Mouse (Mus musculus) adrenal gland (tissue): Measurements from ENCODE around the gene Fgfrl1.

Experiments used
- intact Hi-C: fragments of 180-260 bp; cut with DNase I; formaldehyde crosslinking; loops from one replicate; pipeline ENCODE4 v1.15.1; 2025

Fgfrl1 gene

DNA sequence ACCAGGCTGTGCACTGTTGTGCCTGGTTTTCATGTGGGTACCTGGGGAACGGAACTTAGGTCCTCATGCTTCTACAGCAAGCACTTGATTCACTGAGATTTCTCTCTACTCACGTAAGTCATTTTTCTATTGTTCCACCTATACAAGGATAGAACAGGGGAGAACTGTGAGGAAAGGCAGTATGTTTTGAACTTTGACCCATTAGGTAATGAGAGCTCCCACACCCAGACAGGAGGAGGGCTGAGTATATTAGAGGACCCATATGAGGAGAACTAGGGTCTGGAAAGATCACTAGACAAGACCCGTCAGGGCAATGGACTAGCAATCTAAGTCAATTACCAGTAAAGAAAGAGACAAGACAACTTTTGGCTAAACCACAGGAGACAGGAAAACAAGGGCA, 52.4 kb downstream of the Fgfrl1 start:
- intact Hi-C loops = no loop called here

DNA sequence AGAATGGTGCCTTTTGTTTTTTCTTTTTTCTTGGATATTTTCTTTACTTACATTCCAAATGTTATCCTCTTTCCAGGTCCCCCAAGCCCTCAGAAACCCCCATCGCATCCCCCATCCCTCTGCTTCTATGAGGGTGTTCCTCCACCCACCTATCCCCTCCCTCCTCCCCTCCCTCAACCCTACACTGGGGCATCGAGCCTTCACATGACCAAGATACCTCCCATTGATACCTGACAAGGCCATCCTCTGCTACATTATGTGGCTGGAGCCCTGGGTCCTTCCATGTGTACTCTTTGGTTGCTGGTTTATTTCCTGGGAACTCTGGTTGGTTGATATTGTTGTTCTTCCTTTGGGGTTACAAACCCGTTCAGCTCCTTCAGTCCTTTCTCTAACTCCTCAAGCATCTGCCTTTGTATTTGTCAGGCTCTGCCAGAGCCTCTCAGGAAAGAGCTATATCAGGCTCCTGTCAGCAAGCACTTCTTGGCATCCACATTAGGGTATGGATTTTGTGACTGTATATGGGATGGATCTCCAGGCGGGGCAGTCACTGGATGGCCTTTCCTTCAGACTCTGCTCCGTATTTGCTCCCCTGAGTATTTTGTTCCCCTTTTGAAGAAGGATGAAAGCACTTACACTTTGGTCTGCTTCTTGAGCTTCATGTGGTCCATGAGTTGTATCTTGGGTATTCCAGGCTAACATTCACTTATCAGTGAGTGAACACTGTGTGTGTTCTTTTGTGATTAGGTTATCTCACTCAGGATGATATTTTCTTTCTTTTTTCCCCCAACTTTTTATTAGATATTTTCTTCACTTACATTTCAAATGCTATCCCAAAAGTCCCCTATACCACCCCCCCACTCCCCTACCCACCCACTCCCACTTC, 58.4 kb downstream of the Fgfrl1 start:
- intact Hi-C loops = loop anchor here (10.0 kb wide), 1 partner anchor 226 kb away; no protein-coding TSS in a partner anchor

- intact Hi-C loops = loop anchor here (10.0 kb wide), 1 partner anchor 226 kb away; no protein-coding TSS in a partner anchor
These were observed 59.1 kb downstream of the Fgfrl1 start for GRCm38 (mm10) chr5:108751258-108751657.
